Mouse (Mus musculus) liver (tissue): ENCODE data around the gene Rangap1.

Experiments used
- DNase-seq: peaks from one replicate; pipeline ENCODE4 v3.0.0-alpha.2; 2020; ENCODE audit warnings: mixed read lengths

The Rangap1 gene

GRCm38 (mm10) chr15:81693967-81694881 is 51.1 kb downstream of the Rangap1 start:
- peak; percentile 81 for DNase-seq

- DNase-seq: no peak
These were observed 51.9 kb downstream of the Rangap1 start for GRCm38 (mm10) chr15:81693366-81693966.

GRCm38 (mm10) chr15:81680301-81680805 is 65.0 kb downstream of the Rangap1 start:
- DNase-seq: no peak

GRCm38 (mm10) chr15:81676637-81677036 is 68.7 kb downstream of the Rangap1 start:
- DNase-seq: no peak

GRCm38 (mm10) chr15:81670231-81670640 is 75.1 kb downstream of the Rangap1 start:
- DNase-seq: peak; percentile 44

- no peak for DNase-seq
These were observed 78.4 kb downstream of the Rangap1 start for GRCm38 (mm10) chr15:81666957-81667356.

GRCm38 (mm10) chr15:81663697-81664561 is 81.4 kb downstream of the Rangap1 start, which contains the start of gene L3mbtl2:
L3mbtl2 (plus strand) TSS chr15:81663889.
- peak; percentile 93 for DNase-seq

GRCm38 (mm10) chr15:81663281-81663680 is 82.0 kb downstream of the Rangap1 start:
- no peak for DNase-seq

GRCm38 (mm10) chr15:81661701-81662100 is 83.6 kb downstream of the Rangap1 start:
- no peak for DNase-seq
